Mouse (Mus musculus) embryo, embryonic 11.5 days (tissue): ENCODE results near the gene Tigd3.

Source experiments
- DNase-seq: peaks from one replicate; pipeline ENCODE4 v3.0.0-alpha.2; 2012; ENCODE audit warnings: low read depth, low spot score

The Tigd3 gene

DNA sequence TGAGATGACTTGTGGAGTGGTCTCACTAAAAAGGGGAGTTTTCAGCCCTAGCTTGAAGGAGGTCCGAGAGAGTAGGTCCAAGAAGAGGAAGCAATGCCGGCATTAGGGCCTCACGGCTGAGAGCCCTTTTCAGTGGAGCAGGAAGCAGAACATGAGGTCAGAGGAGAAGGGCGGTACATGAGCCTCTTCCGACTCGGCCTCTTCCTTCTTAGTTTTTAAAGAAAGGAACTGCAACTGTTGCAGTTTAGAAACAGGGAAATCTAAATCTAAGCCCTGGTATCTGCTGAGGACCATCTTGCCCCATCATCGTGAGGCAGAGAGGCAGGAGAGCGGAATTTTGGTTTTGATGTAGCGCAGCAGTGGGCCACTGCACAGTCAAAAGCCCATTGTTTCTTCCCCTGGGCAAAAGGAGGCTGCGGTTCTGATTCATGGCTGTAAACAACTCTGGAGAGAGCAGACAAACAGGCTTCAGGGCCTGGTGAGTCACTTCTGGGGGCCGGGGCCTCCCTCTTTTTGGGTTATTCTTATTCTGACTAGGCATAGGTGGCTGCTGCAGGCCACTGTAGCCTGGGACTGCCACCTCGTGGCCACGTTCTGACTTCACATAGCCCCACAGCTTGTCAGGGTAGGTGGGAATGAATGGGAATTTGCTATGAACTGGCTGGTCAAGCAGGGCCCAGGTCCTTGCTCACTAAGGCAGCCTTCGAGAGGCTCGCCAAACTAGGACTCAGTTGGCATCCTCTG is 16.2 kb downstream of the Tigd3 start, which contains the start of gene Slc25a45:
TSS of gene Slc25a45 (plus strand) at position 191 of the 744 bp plus-strand sequence.
- peak; percentile 41 for DNase-seq

DNA sequence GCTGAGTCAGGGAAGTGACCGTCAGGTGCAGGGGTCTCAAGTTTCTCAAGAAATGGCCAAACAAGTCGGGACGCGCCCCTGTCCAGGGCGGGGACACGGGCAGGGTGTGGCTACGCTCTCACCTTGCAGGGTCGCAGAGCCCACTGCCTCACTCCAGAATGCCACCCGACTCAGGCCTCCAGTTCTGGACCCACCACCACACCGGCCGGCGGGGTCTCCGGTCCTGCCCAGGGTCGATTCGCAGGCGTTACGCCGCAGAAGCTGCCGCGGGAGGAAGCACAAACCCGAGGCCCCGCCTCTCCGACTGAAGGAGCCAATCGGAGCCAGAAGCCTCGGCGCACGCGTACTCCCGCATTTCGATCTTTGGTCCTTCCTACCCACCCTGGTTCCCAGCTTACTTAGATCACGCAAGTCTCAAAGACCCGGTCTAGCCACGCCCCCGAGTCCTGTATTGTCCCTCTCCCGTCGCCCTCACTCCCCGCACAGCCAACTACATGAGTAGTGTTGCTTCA is 18.9 kb downstream of the Tigd3 start, which contains the start of gene Frmd8:
TSS of gene Frmd8 (minus strand) at position 306 of the 512 bp plus-strand sequence.
- peak; percentile 92 for DNase-seq

DNA sequence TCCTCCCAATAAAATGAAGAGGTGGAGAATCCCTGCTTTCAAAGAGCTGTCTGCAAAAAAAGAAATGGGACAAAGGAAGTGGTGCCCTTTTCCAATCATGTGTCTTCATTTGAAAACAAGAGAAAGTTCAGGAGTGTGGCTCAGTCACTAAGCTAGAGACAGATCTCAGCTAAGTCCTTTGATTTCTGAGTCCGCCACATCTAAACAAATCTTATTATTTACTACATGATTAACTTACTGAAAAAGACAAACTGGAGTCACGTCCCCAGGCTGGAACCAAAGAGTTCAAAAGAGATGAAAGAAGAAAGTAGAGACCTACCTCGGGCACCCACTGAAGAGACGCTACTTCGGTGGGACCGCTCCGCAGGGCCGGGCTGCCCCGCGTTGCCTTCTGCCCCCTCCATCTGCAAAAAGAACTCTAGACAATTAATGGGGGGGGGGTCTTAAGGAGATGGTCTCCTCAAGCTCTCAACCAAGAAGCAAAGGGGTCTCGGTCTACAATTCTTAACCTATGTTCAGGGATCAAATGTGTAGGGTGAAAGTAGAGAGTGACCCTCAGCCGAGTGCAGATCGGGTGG is 19.5 kb downstream of the Tigd3 start:
- DNase-seq, result no peak

- no peak for DNase-seq
Measured at GRCm38 (mm10) chr19:5872931-5873556, 20.9 kb downstream of the Tigd3 start.

- no peak for DNase-seq
Measured at GRCm38 (mm10) chr19:5872528-5872927, 21.4 kb downstream of the Tigd3 start.

DNA sequence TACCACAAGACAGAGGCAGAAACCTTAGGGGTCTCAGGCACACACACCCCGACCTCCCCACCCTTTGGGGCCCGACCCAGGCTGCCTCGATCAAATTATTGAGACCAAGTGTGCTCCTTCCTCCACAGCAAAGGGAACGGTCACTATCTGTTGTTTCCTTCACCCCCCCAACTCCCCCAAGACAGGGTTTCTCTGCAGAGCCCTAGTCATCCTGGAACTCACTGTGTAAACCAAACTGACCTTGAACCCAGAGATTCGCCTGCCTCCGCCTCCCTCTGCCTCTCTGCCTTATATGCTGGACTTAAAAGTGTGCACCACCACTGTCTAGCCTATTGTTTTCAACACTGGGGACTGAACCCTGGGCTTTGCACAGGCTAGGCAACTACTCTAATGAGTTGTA is 22.3 kb downstream of the Tigd3 start:
- DNase-seq, result no peak

DNA sequence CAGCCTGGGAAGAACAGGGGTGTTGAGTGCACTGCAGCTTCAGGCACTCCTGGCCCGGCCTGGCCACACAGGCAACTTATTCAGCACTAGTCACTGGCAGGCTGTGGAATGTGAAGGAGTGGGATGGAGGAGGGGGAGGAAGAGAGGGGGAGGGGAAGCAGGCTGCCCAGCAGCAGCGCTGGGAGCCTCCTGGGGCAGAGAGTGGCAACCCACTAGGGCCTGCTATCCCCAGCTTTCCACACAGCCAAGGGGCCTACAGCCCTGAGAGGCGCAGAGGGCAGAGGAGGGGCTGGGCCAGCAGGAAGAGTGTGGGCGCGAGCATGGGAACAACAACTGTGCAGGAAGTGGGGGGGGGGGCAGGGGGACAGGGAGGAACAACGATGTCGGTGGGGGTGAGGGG is 22.7 kb downstream of the Tigd3 start:
- no peak for DNase-seq

- no peak for DNase-seq
Measured at GRCm38 (mm10) chr19:5868096-5868495, 25.9 kb downstream of the Tigd3 start.

GRCm38 (mm10) chr19:5864710-5865398 is 29.1 kb downstream of the Tigd3 start:
- no peak for DNase-seq

- DNase-seq, result no peak
Measured at GRCm38 (mm10) chr19:5863776-5864175, 30.2 kb downstream of the Tigd3 start.

GRCm38 (mm10) chr19:5862335-5863085 is 31.4 kb downstream of the Tigd3 start:
- no peak for DNase-seq

GRCm38 (mm10) chr19:5856604-5857003 is 37.3 kb downstream of the Tigd3 start:
- no peak for DNase-seq

DNA sequence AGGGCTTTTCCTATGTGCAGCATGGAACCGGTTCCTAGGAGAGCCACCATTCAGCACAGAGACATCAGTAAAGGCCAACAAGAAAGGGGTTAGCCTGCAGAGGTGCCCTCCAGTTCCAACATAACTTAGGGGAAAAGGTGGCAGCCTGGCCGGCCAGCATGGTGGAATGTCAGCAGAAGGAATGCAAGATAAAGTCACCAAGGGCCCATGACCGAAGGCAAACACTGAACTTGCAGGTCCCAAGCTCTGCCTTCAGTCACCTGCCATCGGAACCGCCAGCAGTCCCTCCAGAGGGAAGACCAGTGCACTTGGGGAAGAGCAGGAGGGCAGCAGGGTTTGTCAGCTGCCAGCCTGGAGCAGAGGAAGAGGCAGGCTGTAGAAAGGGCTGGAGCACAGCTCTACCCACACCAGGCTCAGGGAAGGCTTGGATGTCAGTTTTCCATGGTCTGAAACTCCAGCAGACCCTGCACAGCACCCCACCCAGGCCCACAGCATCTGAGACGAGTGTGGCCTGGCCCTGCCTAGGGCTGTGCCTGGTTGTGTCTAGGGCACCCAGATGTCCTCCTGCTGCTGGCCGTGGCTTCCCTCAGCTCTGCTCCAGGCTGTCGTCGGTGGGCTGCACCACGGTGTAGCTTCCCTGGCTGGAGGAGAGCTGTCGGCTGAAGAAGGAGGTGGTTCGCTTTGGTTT is 41.8 kb downstream of the Tigd3 start:
- DNase-seq, result no peak

- DNase-seq, result no peak
Measured at GRCm38 (mm10) chr19:5851481-5851971, 42.4 kb downstream of the Tigd3 start.

- no peak for DNase-seq
Measured at GRCm38 (mm10) chr19:5850860-5851259, 43.1 kb downstream of the Tigd3 start.

DNA sequence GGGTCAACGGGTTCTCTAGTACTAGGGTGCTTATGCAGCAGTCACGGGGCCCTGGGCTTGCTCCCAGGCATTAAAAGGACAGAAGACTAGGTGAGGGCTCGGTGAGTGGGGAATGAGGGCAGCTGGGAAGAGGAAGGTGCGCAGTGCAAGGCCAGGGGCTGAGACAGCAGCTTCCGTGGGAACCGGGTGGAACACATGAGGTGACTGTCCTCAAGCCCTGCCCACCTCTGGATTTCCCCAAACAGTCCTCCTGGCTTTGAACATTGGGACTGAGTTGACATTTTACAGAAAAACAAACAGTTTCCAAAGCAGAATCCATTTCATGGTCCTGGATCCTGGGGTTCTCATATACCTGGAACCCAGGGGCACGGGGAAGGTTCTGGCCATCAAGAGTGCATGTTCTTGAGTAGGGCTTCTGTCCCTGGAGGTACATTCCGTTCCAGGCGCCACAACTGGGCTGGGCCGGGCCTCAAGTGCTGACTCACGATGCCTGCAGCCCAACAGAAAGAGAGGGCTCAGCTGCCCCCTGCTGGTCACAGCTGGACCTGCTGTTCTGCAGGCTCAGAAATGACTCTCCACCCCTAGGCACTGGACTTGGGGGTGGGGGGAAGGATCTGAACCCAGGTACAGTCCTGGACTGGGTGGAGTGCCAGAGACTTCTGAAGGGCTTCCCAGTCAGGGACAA is 44.0 kb downstream of the Tigd3 start:
- DNase-seq, result peak; percentile 83

- DNase-seq, result no peak
Measured at GRCm38 (mm10) chr19:5848826-5849672, 44.9 kb downstream of the Tigd3 start.

GRCm38 (mm10) chr19:5848032-5848825 is 45.7 kb downstream of the Tigd3 start:
- no peak for DNase-seq
